Mouse (Mus musculus) heart, embryonic 11.5 days (tissue): ENCODE measurements at regions not wholly inside any gene's neighbourhood (a gene's known extent, or its start where the extent isn't known, plus 50 kb on each side); places are given as distances from the start of the nearest gene placed in this dataset.
"Not testable (repeated sequence)": the region's sequence is repeated elsewhere in the genome, so short reads cannot be mapped to it uniquely, and the experiment has no call there.

ENCODE experiments used
- ATAC-seq: fragments of 200-750 bp; cut with Nextera tagmentation; replicated peaks from 2 replicates; pipeline ENCODE4 v1.8.0; 2017; ENCODE audit warnings: moderate library complexity; ENCODE audit not compliant: insufficient number of reproducible peaks, low FRiP score, low TSS enrichment
- H3K27ac ChIP-seq: fragments of 300-500 bp; sonication (generic); 2 replicates; pipeline ENCODE4 v1.5.1; 2014; ENCODE audit warnings: mild to moderate bottlenecking, low read depth, low read length
- H3K27me3 ChIP-seq: fragments of 300-500 bp; sonication (generic); 2 replicates; pipeline ENCODE4 v1.6.1; 2014; ENCODE audit warnings: mild to moderate bottlenecking, low read length, mixed read lengths; ENCODE audit not compliant: control insufficient read depth, insufficient read depth
- H3K36me3 ChIP-seq: fragments of 300-500 bp; sonication (generic); 2 replicates; pipeline ENCODE4 v1.6.1; 2014; ENCODE audit warnings: mild to moderate bottlenecking, low read length, moderate library complexity, mixed read lengths; ENCODE audit not compliant: control insufficient read depth, insufficient read depth
- H3K4me1 ChIP-seq: fragments of 300-500 bp; sonication (generic); 2 replicates; pipeline ENCODE4 v1.6.1; 2014; ENCODE audit warnings: low read length; ENCODE audit not compliant: control insufficient read depth, insufficient read depth
- H3K4me2 ChIP-seq: fragments of 300-500 bp; sonication (generic); 2 replicates; pipeline ENCODE4 v1.6.1; 2014; ENCODE audit warnings: mild to moderate bottlenecking, moderate library complexity
- H3K4me3 ChIP-seq: fragments of 300-500 bp; sonication (generic); 2 replicates; pipeline ENCODE4 v1.5.1; 2014; ENCODE audit warnings: low read depth, low read length
- H3K9ac ChIP-seq: fragments of 300-500 bp; sonication (generic); 2 replicates; pipeline ENCODE4 v1.6.1; 2014; ENCODE audit warnings: mild to moderate bottlenecking, low read depth, low read length, moderate library complexity
- H3K9me3 ChIP-seq: fragments of 300-500 bp; sonication (generic); replicated peaks from 2 replicates; pipeline ENCODE4 v1.6.1; 2016; ENCODE audit warnings: low read length; ENCODE audit not compliant: control insufficient read depth
- WGBS: fragments of 180-500 bp; shearing (Covaris S2); extraction: QIAGEN DNeasy Blood & Tissue Kit; methylation state at CpG from one replicate; pipeline ENCODE4 v1.1.7; 2014; ENCODE audit not compliant: insufficient replicate concordance; 5-methylcytosine and 5-hydroxymethylcytosine counted together

- Histone ChIP-seq H3K4me2 (no peak overlapping the region), H3K27me3 (no peaks in the 10 kb centered on the region), H3K9ac (no peak overlapping the region), H3K9me3 (no peaks in the 10 kb centered on the region), H3K4me3 (no peak overlapping the region), H3K36me3 (no peaks in the 10 kb centered on the region), H3K27ac (0 out of 2 replicates have a peak overlapping the region, but pooled peaks have one; percentile 1), H3K4me1 (peaks cover 12% of the 10 kb centered on the region)
- WGBS, result 72% methylated on average over 5 of the region's 5 CpGs
- ATAC-seq, result no peak
Measured at GRCm38 (mm10) chr10:119087071-119087665, 152.7 kb downstream of the Cand1 start.

GRCm38 (mm10) chr10:119086450-119086849, 153.4 kb downstream of the Cand1 start:
- WGBS, result 16% methylated on average over 5 of the region's 5 CpGs
- no peak overlapping the region for H3K9ac ChIP-seq
- H3K9me3 ChIP-seq, result no peaks in the 10 kb centered on the region
- peaks cover 12% of the 10 kb centered on the region for H3K4me1 ChIP-seq
- no peak overlapping the region for H3K4me2 ChIP-seq
- H3K27me3 ChIP-seq, result no peaks in the 10 kb centered on the region
- 0 out of 2 replicates have a peak overlapping the region, but pooled peaks have one; percentile 1 for H3K27ac ChIP-seq
- ATAC-seq, result no peak
- no peak overlapping the region for H3K4me3 ChIP-seq
- H3K36me3 ChIP-seq, result no peaks in the 10 kb centered on the region

GRCm38 (mm10) chr10:119083431-119083830, 156.4 kb downstream of the Cand1 start:
- Histone ChIP-seq H3K9ac (no peak overlapping the region), H3K27ac (no peak overlapping the region), H3K36me3 (no peaks in the 10 kb centered on the region), H3K4me3 (no peak overlapping the region), H3K9me3 (no peaks in the 10 kb centered on the region), H3K4me2 (no peak overlapping the region), H3K4me1 (peaks cover 16% of the 10 kb centered on the region), H3K27me3 (no peaks in the 10 kb centered on the region)
- WGBS, result 70% methylated on average over 4 of the region's 4 CpGs
- ATAC-seq, result no peak

- no peaks in the 10 kb centered on the region for H3K27me3 ChIP-seq
Measured at GRCm38 (mm10) chr10:119082861-119083260, 157.0 kb downstream of the Cand1 start.

GRCm38 (mm10) chr10:119081766-119082165, 158.1 kb downstream of the Cand1 start:
- not testable (repeated sequence) for H3K9ac ChIP-seq, H3K4me2 ChIP-seq, H3K27ac ChIP-seq, ATAC-seq, H3K9me3 ChIP-seq, H3K36me3 ChIP-seq, H3K4me3 ChIP-seq, H3K27me3 ChIP-seq
- WGBS, result 79% methylated on average over 3 of the region's 3 CpGs
- H3K4me1 ChIP-seq, result peaks cover 14% of the 10 kb centered on the region

More at GRCm38 (mm10) chr10:119082861-119083260, 157.0 kb downstream of the Cand1 start:
- peaks cover 16% of the 10 kb centered on the region for H3K4me1 ChIP-seq
- H3K9ac ChIP-seq, result no peak overlapping the region
- 79% methylated on average over 2 of the region's 2 CpGs for WGBS
- H3K4me2 ChIP-seq, result no peak overlapping the region
- H3K36me3 ChIP-seq, result no peaks in the 10 kb centered on the region
- no peak overlapping the region for H3K27ac ChIP-seq
- no peak overlapping the region for H3K4me3 ChIP-seq
- ATAC-seq, result no peak
- no peaks in the 10 kb centered on the region for H3K9me3 ChIP-seq

- H3K4me1 ChIP-seq, result peaks cover 4% of the 10 kb centered on the region
- 24% methylated on average over 12 of the region's 12 CpGs for WGBS
- no peak overlapping the region for H3K9ac ChIP-seq
- no peaks in the 10 kb centered on the region for H3K27me3 ChIP-seq
- H3K4me2 ChIP-seq, result no peak overlapping the region
- no peak overlapping the region for H3K27ac ChIP-seq
- no peak for ATAC-seq
- no peaks in the 10 kb centered on the region for H3K9me3 ChIP-seq
- no peak overlapping the region for H3K4me3 ChIP-seq
- no peaks in the 10 kb centered on the region for H3K36me3 ChIP-seq
Measured at GRCm38 (mm10) chr10:119076100-119076566, 163.7 kb downstream of the Cand1 start.

GRCm38 (mm10) chr10:119074887-119075286, 165.0 kb downstream of the Cand1 start:
- Histone ChIP-seq H3K27ac (no peak overlapping the region), H3K27me3 (no peaks in the 10 kb centered on the region), H3K4me1 (peaks cover 4% of the 10 kb centered on the region), H3K4me3 (no peak overlapping the region), H3K9ac (no peak overlapping the region), H3K36me3 (no peaks in the 10 kb centered on the region), H3K9me3 (no peaks in the 10 kb centered on the region), H3K4me2 (no peak overlapping the region)
- 75% methylated on average over 15 of the region's 15 CpGs for WGBS
- no peak for ATAC-seq

- no peaks in the 10 kb centered on the region for H3K36me3 ChIP-seq
- no peak overlapping the region for H3K4me2 ChIP-seq
- H3K27ac ChIP-seq, result no peak overlapping the region
- H3K27me3 ChIP-seq, result no peaks in the 10 kb centered on the region
- no peak for ATAC-seq
- no peaks in the 10 kb centered on the region for H3K9me3 ChIP-seq
- H3K9ac ChIP-seq, result no peak overlapping the region
- peaks cover 4% of the 10 kb centered on the region for H3K4me1 ChIP-seq
- 86% methylated on average over 3 of the region's 3 CpGs for WGBS
- no peak overlapping the region for H3K4me3 ChIP-seq
Measured at GRCm38 (mm10) chr10:119073991-119074390, 165.9 kb downstream of the Cand1 start.

- ATAC-seq, result no peak
- H3K27me3 ChIP-seq, result no peaks in the 10 kb centered on the region
- H3K9me3 ChIP-seq, result 0 out of 2 replicates have a peak, but pooled peaks cover 3% of the 10 kb centered on the region
- no peak overlapping the region for H3K4me3 ChIP-seq
- H3K4me2 ChIP-seq, result no peak overlapping the region
- no peaks in the 10 kb centered on the region for H3K36me3 ChIP-seq
- H3K9ac ChIP-seq, result no peak overlapping the region
- H3K4me1 ChIP-seq, result peaks cover 11% of the 10 kb centered on the region; the same call in 1 of the 2 replicates
- H3K27ac ChIP-seq, result no peak overlapping the region
- 53% methylated on average over 11 of the region's 11 CpGs for WGBS
Measured at GRCm38 (mm10) chr10:119069410-119069809, 170.4 kb downstream of the Cand1 start.
